28 mouse cellular contexts compared by ENCODE assay signal in genomic region chr13:8448192-8448879, GRCm38 (mm10).
A peak's percentile ranks its signal among the peaks of the same experiment; 100 is the strongest.
DNase-seq lines count a peak whose midpoint lies in the region; ATAC-seq lines count a peak whose summit lies in the region.
"Had no signal": no experiment of that assay in that cellular context is flagged by ENCODE, and none has a peak within 500 bp of the region (broad histone marks: within the 10 kb centered on the region; RNA-seq: fewer than 3 reads in every experiment).

No protein-coding gene starts in this region.

- no peaks in the 10 kb centered on the region for H3K36me3 ChIP-seq in kidney, embryonic 15.5 days
- no peaks in the 10 kb centered on the region for H3K36me3 ChIP-seq in neural tube, embryonic 12.5 days
- no peaks in the 10 kb centered on the region for H3K36me3 ChIP-seq in limb, embryonic 10.5 days
- H3K36me3 ChIP-seq in neural tube, embryonic 14.5 days (ENCODE audit: control insufficient read depth, insufficient read depth, low read length), result no peaks in the 10 kb centered on the region
- H3K36me3 ChIP-seq: liver, embryonic 15.5 days; midbrain, embryonic 15.5 days had no signal

- H3K4me1 ChIP-seq in kidney, embryonic 15.5 days, result no peaks in the 10 kb centered on the region
- no peaks in the 10 kb centered on the region for H3K4me1 ChIP-seq in neural tube, embryonic 12.5 days
- peaks cover 14% of the 10 kb centered on the region for H3K4me1 ChIP-seq in limb, embryonic 10.5 days
- H3K4me1 ChIP-seq in neural tube, embryonic 14.5 days (ENCODE audit: control insufficient read depth, insufficient read depth, low read length), result no peaks in the 10 kb centered on the region
- H3K4me1 ChIP-seq: liver, embryonic 15.5 days; midbrain, embryonic 15.5 days had no signal

- WGBS in kidney, embryonic 15.5 days, result 21% methylated on average over 8 of the region's 8 CpGs
- 46% methylated on average over 8 of the region's 8 CpGs for WGBS in neural tube, embryonic 12.5 days
- 36% methylated on average over 8 of the region's 8 CpGs for WGBS in limb, embryonic 10.5 days
- WGBS in neural tube, embryonic 14.5 days, result 36% methylated on average over 8 of the region's 8 CpGs

- H3K27ac ChIP-seq in kidney, embryonic 15.5 days, result no peak overlapping the region
- H3K27ac ChIP-seq in neural tube, embryonic 12.5 days, result no peak overlapping the region
- no peak overlapping the region for H3K27ac ChIP-seq in limb, embryonic 10.5 days
- H3K27ac ChIP-seq in neural tube, embryonic 14.5 days (ENCODE audit: low read depth, low read length), result no peak overlapping the region
- H3K27ac ChIP-seq: liver, embryonic 15.5 days; midbrain, embryonic 15.5 days had no signal

- H3K9me3 ChIP-seq in kidney, embryonic 15.5 days (replicated peaks), result no peaks in the 10 kb centered on the region
- H3K9me3 ChIP-seq in neural tube, embryonic 12.5 days, result no peaks in the 10 kb centered on the region
- H3K9me3 ChIP-seq in limb, embryonic 10.5 days (replicated peaks), result no peaks in the 10 kb centered on the region
- H3K9me3 ChIP-seq in neural tube, embryonic 14.5 days (ENCODE audit: control insufficient read depth, low read length), result no peaks in the 10 kb centered on the region
- H3K9me3 ChIP-seq: liver, embryonic 15.5 days; midbrain, embryonic 15.5 days had no signal

- intact Hi-C loops in gastrocnemius, postnatal 36 days (cut with DNase I), result no loop called here

- ATAC-seq in kidney, embryonic 15.5 days (replicated peaks; ENCODE audit: low FRiP score), result peak; percentile 69; the same call in 1 of the 2 replicates
- peak; percentile 66; the same call in 1 of the 2 replicates for ATAC-seq in neural tube, embryonic 12.5 days (ENCODE audit: low FRiP score, low read depth)
- peak; percentile 85 for ATAC-seq in neural tube, embryonic 14.5 days (ENCODE audit: low read depth)
- ATAC-seq: CD4-positive, CD25-positive, alpha-beta regulatory T cell, adult 4 months; forebrain, postnatal 0 days; intestine, embryonic 16.5 days; midbrain, embryonic 15.5 days had no signal

- H3K4me2 ChIP-seq in kidney, embryonic 15.5 days, result no peak overlapping the region
- no peak overlapping the region for H3K4me2 ChIP-seq in neural tube, embryonic 12.5 days (replicated peaks)
- no peak overlapping the region for H3K4me2 ChIP-seq in neural tube, embryonic 14.5 days (ENCODE audit: low read depth, low read length)
- H3K4me2 ChIP-seq: heart, embryonic 11.5 days; liver, embryonic 15.5 days; lung, embryonic 14.5 days; midbrain, embryonic 15.5 days had no signal

- H3K4me3 ChIP-seq in kidney, embryonic 15.5 days (replicated peaks), result no peak overlapping the region
- H3K4me3 ChIP-seq in neural tube, embryonic 12.5 days, result no peak overlapping the region
- H3K4me3 ChIP-seq in limb, embryonic 10.5 days, result no peak overlapping the region
- H3K4me3 ChIP-seq in neural tube, embryonic 14.5 days (ENCODE audit: low read depth, low read length), result no peak overlapping the region
- H3K4me3 ChIP-seq: erythroblast, embryonic 14.5 days; liver, embryonic 15.5 days; midbrain, embryonic 15.5 days had no signal

- no peak for DNase-seq in kidney, adult 8-10 months
- DNase-seq in neural tube, embryonic 10.5 days (ENCODE audit: extremely low spot score, low spot score), result no peak
- DNase-seq in limb, embryonic 10.5 days (ENCODE audit: low spot score), result peak; percentile 32
- DNase-seq in layer of hippocampus, postnatal 36 days, result no peak
- DNase-seq in gastrocnemius, postnatal 36 days, result no peak
- DNase-seq: adrenal gland, postnatal 14 days; cerebellum, adult 11 months; cerebellum, adult 9-10 months; cerebellum, postnatal 36 days; embryo, embryonic 11 days; forebrain, postnatal 0 days; gastrocnemius, postnatal 25 days; heart, adult 18-20 months; heart, postnatal 36 days; kidney, postnatal 10 days; liver; lung, embryonic 14.5 days; lung, postnatal 14 days; right cerebral cortex, postnatal 14 days had no signal

- no peak overlapping the region for H3K9ac ChIP-seq in kidney, embryonic 15.5 days
- H3K9ac ChIP-seq in neural tube, embryonic 12.5 days, result no peak overlapping the region
- H3K9ac ChIP-seq in neural tube, embryonic 14.5 days (replicated peaks; ENCODE audit: low read depth, low read length), result no peak overlapping the region
- H3K9ac ChIP-seq: forebrain, postnatal 0 days; liver, embryonic 15.5 days; lung, embryonic 14.5 days; midbrain, embryonic 15.5 days had no signal

- no peaks in the 10 kb centered on the region for H3K27me3 ChIP-seq in kidney, embryonic 15.5 days
- H3K27me3 ChIP-seq in neural tube, embryonic 12.5 days (replicated peaks), result no peaks in the 10 kb centered on the region
- no peaks in the 10 kb centered on the region for H3K27me3 ChIP-seq in limb, embryonic 10.5 days (ENCODE audit: low read depth, poor library complexity, severe bottlenecking)
- no peaks in the 10 kb centered on the region for H3K27me3 ChIP-seq in neural tube, embryonic 14.5 days (ENCODE audit: control insufficient read depth, insufficient read depth, low read length)
- H3K27me3 ChIP-seq: liver, embryonic 15.5 days; midbrain, embryonic 15.5 days had no signal
